Comparison of ENCODE assay signal across 8 mouse cellular contexts in the genomic region with DNA sequence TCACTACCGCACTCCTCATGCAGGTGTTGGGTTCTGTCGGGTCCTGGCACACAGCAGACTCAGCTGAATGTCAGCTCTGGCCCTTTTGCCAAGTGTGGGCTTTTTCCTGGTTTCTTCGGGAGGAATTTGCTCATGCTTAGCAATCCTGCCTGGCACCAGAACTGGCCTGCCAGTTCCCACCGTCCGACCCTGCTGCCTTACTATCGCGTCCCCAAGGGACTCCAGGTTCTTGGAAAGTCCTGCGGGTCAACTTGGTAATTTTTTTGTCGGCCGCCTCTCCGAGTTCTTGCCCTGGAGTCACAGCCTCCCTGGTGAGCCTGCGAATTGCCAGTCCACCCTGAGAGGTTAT. TPM values are rescaled to one million over a fixed set of nuclear protein-coding genes. Genes with fewer than 3 reads are reported as not detected.
DNase-seq lines count a peak whose midpoint lies in the region; ATAC-seq and TF ChIP-seq lines count a peak whose summit lies in the region.

No protein-coding gene starts in this region.

- WGBS in hindbrain, embryonic 12.5 days, result 3% methylated on average over 12 of the region's 12 CpGs
- WGBS in limb, embryonic 14.5 days, result under 1% methylated on average over 12 of the region's 12 CpGs
- WGBS in olfactory bulb, adult 2 months, result under 1% methylated on average over 12 of the region's 12 CpGs

- H3K36me3 ChIP-seq in ES-E14 (ENCODE audit: control insufficient read depth, insufficient read depth, low read length, poor library complexity, severe bottlenecking), result no peaks in the 10 kb centered on the region
- H3K36me3 ChIP-seq in hindbrain, embryonic 12.5 days, result no peaks in the 10 kb centered on the region
- H3K36me3 ChIP-seq in limb, embryonic 14.5 days (ENCODE audit: control insufficient read depth, insufficient read depth, low read length), result no peaks in the 10 kb centered on the region

- in situ Hi-C loops in ES-E14 (cut with MboI; ENCODE audit: low sequenced_read_pairs in 2 of 2, unreplicated experiment in 2 of 2), result no loop called here

- peak overlapping the region; percentile 97 for H3K4me3 ChIP-seq in gastrocnemius, adult 2 months
- peak overlapping the region; percentile 99 to 100 for H3K4me3 ChIP-seq in ES-E14 (ENCODE audit: insufficient read depth in 1 of 2, low read depth in 1 of 2, low read length in 2 of 2, poor library complexity in 1 of 2, severe bottlenecking in 1 of 2)
- peak overlapping the region; percentile 74 for H3K4me3 ChIP-seq in embryonic fibroblast, embryonic 13.5 days (ENCODE audit: insufficient read depth, low read length)
- H3K4me3 ChIP-seq in hindbrain, embryonic 12.5 days, result peak overlapping the region; percentile 93
- peak overlapping the region; percentile 93 for H3K4me3 ChIP-seq in limb, embryonic 14.5 days (replicated peaks; ENCODE audit: low read length)
- peak overlapping the region; percentile 100 for H3K4me3 ChIP-seq in olfactory bulb, adult 2 months (ENCODE audit: insufficient read depth, low read depth, low read length)

- intact Hi-C loops in gastrocnemius, adult 2 months (cut with DNase I), result loop anchor here (2.0 to 5.0 kb wide), 2 partner anchors 65 to 92 kb away; a partner anchor contains a TSS

- TF ChIP-seq CTCF in gastrocnemius, adult 2 months (IDR thresholded peaks at IDR 0.05), result no peak
- no peak for TF ChIP-seq CTCF in embryonic fibroblast, embryonic 13.5 days (IDR thresholded peaks at IDR 0.05; ENCODE audit: borderline replicate concordance, insufficient read depth, low read length)
- no peak for TF ChIP-seq CTCF in olfactory bulb, adult 2 months (IDR thresholded peaks at IDR 0.05; ENCODE audit: insufficient read depth, low read depth, low read length)

- no peaks in the 10 kb centered on the region for H3K9me3 ChIP-seq in ES-E14 (ENCODE audit: control insufficient read depth, insufficient read depth, low read depth, low read length)
- H3K9me3 ChIP-seq in hindbrain, embryonic 12.5 days (replicated peaks), result no peaks in the 10 kb centered on the region
- no peaks in the 10 kb centered on the region for H3K9me3 ChIP-seq in limb, embryonic 14.5 days (ENCODE audit: control insufficient read depth, low read length)

- DNase-seq in gastrocnemius, adult 2 months, result peak; percentile 55
- DNase-seq in gastrocnemius, postnatal 10 days, result no peak
- DNase-seq in ES-E14 (ENCODE audit: low read depth, low spot score), result no peak
- peak; percentile 5 for DNase-seq in limb, embryonic 14.5 days (ENCODE audit: low spot score)

- H3K27ac ChIP-seq in gastrocnemius, adult 2 months, result peak overlapping the region; percentile 97
- no peak overlapping the region for H3K27ac ChIP-seq in ES-E14 (ENCODE audit: insufficient read depth, low read depth, low read length, poor library complexity, severe bottlenecking)
- peak overlapping the region; percentile 3; the same call in 1 of the 2 replicates for H3K27ac ChIP-seq in embryonic fibroblast, embryonic 13.5 days (ENCODE audit: insufficient read depth, low read length)
- peak overlapping the region; percentile 99 for H3K27ac ChIP-seq in hindbrain, embryonic 12.5 days
- peak overlapping the region; percentile 95 for H3K27ac ChIP-seq in limb, embryonic 14.5 days (replicated peaks; ENCODE audit: low read depth, low read length)
- no peak overlapping the region for H3K27ac ChIP-seq in olfactory bulb, adult 2 months (ENCODE audit: insufficient read depth, low read depth, low read length)

- TF ChIP-seq POLR2A in embryonic fibroblast, embryonic 13.5 days (IDR thresholded peaks at IDR 0.05; ENCODE audit: low read depth, low read length), result no peak
- TF ChIP-seq POLR2A in limb, embryonic 14.5 days (IDR thresholded peaks at IDR 0.05; ENCODE audit: borderline replicate concordance, extremely low read depth, insufficient read depth, insufficient read length), result no peak
- no peak for TF ChIP-seq POLR2A in olfactory bulb, adult 2 months (IDR thresholded peaks at IDR 0.05; ENCODE audit: insufficient read depth, low read depth, low read length)

- no peak for ATAC-seq in hindbrain, embryonic 12.5 days (ENCODE audit: low FRiP score)
- ATAC-seq in limb, embryonic 14.5 days (ENCODE audit: low FRiP score, low read depth), result no peak
- no peak for ATAC-seq in megakaryocyte progenitor cell, adult 5-6 weeks (replicated peaks; ENCODE audit: poor library complexity)

- peak overlapping the region; percentile 94 for H3K9ac ChIP-seq in ES-E14 (ENCODE audit: insufficient read depth, low read depth, low read length, poor library complexity, severe bottlenecking)
- H3K9ac ChIP-seq in hindbrain, embryonic 12.5 days, result peak overlapping the region; percentile 87
- H3K9ac ChIP-seq in limb, embryonic 14.5 days (ENCODE audit: low read depth, low read length, severe bottlenecking), result peak overlapping the region; percentile 98

- H3K4me2 ChIP-seq in hindbrain, embryonic 12.5 days (replicated peaks), result peak overlapping the region; percentile 83
- H3K4me2 ChIP-seq in limb, embryonic 14.5 days (replicated peaks; ENCODE audit: low read depth, low read length, severe bottlenecking), result peak overlapping the region; percentile 61

- peaks cover 0 to 3% of the 10 kb centered on the region in 2 experiments; a peak in 2 of 4 replicates for H3K4me1 ChIP-seq in ES-E14 (ENCODE audit: control insufficient read depth in 2 of 2, insufficient read depth in 2 of 2, low read length in 2 of 2, poor library complexity in 1 of 2)
- peaks cover 5% of the 10 kb centered on the region; the same call in 1 of the 2 replicates for H3K4me1 ChIP-seq in embryonic fibroblast, embryonic 13.5 days (ENCODE audit: control insufficient read depth, insufficient read depth, low read length)
- H3K4me1 ChIP-seq in hindbrain, embryonic 12.5 days, result peaks cover 29% of the 10 kb centered on the region
- peaks cover 16% of the 10 kb centered on the region for H3K4me1 ChIP-seq in limb, embryonic 14.5 days (ENCODE audit: control insufficient read depth, insufficient read depth, low read length)
- peaks cover 6% of the 10 kb centered on the region; the same call in 1 of the 2 replicates for H3K4me1 ChIP-seq in olfactory bulb, adult 2 months (ENCODE audit: control insufficient read depth, insufficient read depth, low read length)

- H3K27me3 ChIP-seq in hindbrain, embryonic 12.5 days, result no peaks in the 10 kb centered on the region
- no peaks in the 10 kb centered on the region for H3K27me3 ChIP-seq in limb, embryonic 14.5 days (ENCODE audit: control insufficient read depth, insufficient read depth, low read length)

TF ChIP-seq in ES-E14, 5 proteins besides CTCF, POLR2A, EP300 and RAD21:
- TF ChIP-seq CHD2 (IDR thresholded peaks at IDR 0.05; ENCODE audit: low read depth, low read length) (no peak), ZNF384 (IDR thresholded peaks at IDR 0.05; ENCODE audit: low read depth, low read length) (no peak), ZC3H11A (IDR thresholded peaks at IDR 0.05; ENCODE audit: borderline replicate concordance, low read depth, low read length) (no peak), MAFK (IDR thresholded peaks at IDR 0.05; ENCODE audit: insufficient read depth, low read depth, low read length) (no peak)

RNA-seq across cellular contexts. Expression of a gene that starts 0.9 kb away (rescaled TPM):
- 10 to 100 TPM; 11.6 to 20.1 TPM for total RNA-seq in gastrocnemius, adult 2 months (2021)
- 10 to 100 TPM; 14.8 to 18.2 TPM for total RNA-seq in gastrocnemius, postnatal 10 days (2021)
- 6.3 and 8.2 TPM in 2 replicates for total RNA-seq in ES-E14 (2012; rRNA removed)
- polyA plus RNA-seq in embryonic fibroblast, embryonic 13.5 days (2011; ENCODE audit: insufficient read length, low read depth, missing spikeins), result 20.1 and 26.5 TPM in 2 replicates
- 12.8 and 19.3 TPM in 2 replicates for polyA plus RNA-seq in hindbrain, embryonic 12.5 days (2016; fragmentation: Nextera tagmentation; extraction: Ambion mirVana)
- 24.3 and 31.6 TPM in 2 replicates for polyA plus RNA-seq in limb, embryonic 14.5 days (2012; rRNA removed)
- 13.7 and 16.1 TPM in 2 replicates for polyA plus RNA-seq in limb, embryonic 14.5 days (2014; fragmentation: Nextera tagmentation; extraction: Ambion mirVana)
- polyA plus RNA-seq in olfactory bulb, adult 2 months (2012; ENCODE audit: insufficient read depth, insufficient read length, low replicate concordance, missing spikeins), result not detected in 2 replicates
- total RNA-seq in megakaryocyte progenitor cell, adult 5-6 weeks (2015), result 19.3 and 22.6 TPM in 2 replicates
- total RNA-seq in megakaryocyte progenitor cell, adult 5-6 weeks (2017), result 17.3 and 20.8 TPM in 2 replicates

RNA-seq across cellular contexts. Expression of a gene that starts 45.0 kb away (rescaled TPM):
- total RNA-seq in gastrocnemius, adult 2 months (2021), result 10 to 100 TPM; 21.4 to 31.5 TPM
- total RNA-seq in gastrocnemius, postnatal 10 days (2021), result 10 to 100 TPM; 50.6 to 55.3 TPM
- 171 and 218 TPM in 2 replicates for total RNA-seq in ES-E14 (2012; rRNA removed)
- polyA plus RNA-seq in embryonic fibroblast, embryonic 13.5 days (2011; ENCODE audit: insufficient read length, low read depth, missing spikeins), result 177 and 182 TPM in 2 replicates
- 175 and 183 TPM in 2 replicates for polyA plus RNA-seq in hindbrain, embryonic 12.5 days (2016; fragmentation: Nextera tagmentation; extraction: Ambion mirVana)
- 158 and 177 TPM in 2 replicates for polyA plus RNA-seq in limb, embryonic 14.5 days (2012; rRNA removed)
- polyA plus RNA-seq in limb, embryonic 14.5 days (2014; fragmentation: Nextera tagmentation; extraction: Ambion mirVana), result 189 and 224 TPM in 2 replicates
- not detected in 2 replicates for polyA plus RNA-seq in olfactory bulb, adult 2 months (2012; ENCODE audit: insufficient read depth, insufficient read length, low replicate concordance, missing spikeins)
- total RNA-seq in megakaryocyte progenitor cell, adult 5-6 weeks (2015), result 219 and 228 TPM in 2 replicates
- total RNA-seq in megakaryocyte progenitor cell, adult 5-6 weeks (2017), result 452 and 486 TPM in 2 replicates

Comparison
In these comparisons a context has a peak if more than half of its experiments do, and no peak if none do; other contexts are left out.
1. DNase-seq: peak in gastrocnemius, adult 2 months (single experiment) and limb, embryonic 14.5 days (single experiment); none in gastrocnemius, postnatal 10 days (single experiment) and ES-E14 (single experiment).
2. H3K27ac ChIP-seq: peak in gastrocnemius, adult 2 months (single experiment), embryonic fibroblast, embryonic 13.5 days (single experiment), hindbrain, embryonic 12.5 days (single experiment) and limb, embryonic 14.5 days (single experiment); none in ES-E14 (single experiment) and olfactory bulb, adult 2 months (single experiment).
3. Peak in every context shown above with its lines, with median percentiles within 50 percentile points of each other: H3K4me3 ChIP-seq and H3K9ac ChIP-seq.